Mouse (Mus musculus) lung, embryonic 14.5 days (tissue): ENCODE data around the gene Fastkd3. TPM values are rescaled to one million over a fixed set of nuclear protein-coding genes. Genes with fewer than 3 reads are reported as not detected.
A peak's percentile ranks its signal among the peaks of the same experiment; 100 is the strongest.

Source experiments
- ATAC-seq: fragments of 200-750 bp; cut with Nextera tagmentation; 2 replicates; pipeline ENCODE4 v1.8.0; 2017; ENCODE audit warnings: mild to moderate bottlenecking, moderate TSS enrichment, moderate library complexity; ENCODE audit not compliant: insufficient read depth
- DNase-seq: peaks from one replicate; pipeline ENCODE4 v3.0.0-alpha.2; 2015
- H3K27ac ChIP-seq: fragments of 300-500 bp; sonication (generic); 2 replicates; pipeline ENCODE4 v1.5.1; 2014; ENCODE audit warnings: low read depth, mild to moderate bottlenecking, moderate library complexity
- H3K27me3 ChIP-seq: fragments of 300-500 bp; sonication (generic); 2 replicates; pipeline ENCODE4 v1.6.1; 2014; ENCODE audit warnings: low read length, control low read depth; ENCODE audit not compliant: insufficient read depth
- H3K36me3 ChIP-seq: fragments of 300-500 bp; sonication (generic); 2 replicates; pipeline ENCODE4 v1.6.1; 2014; ENCODE audit warnings: control low read depth; ENCODE audit not compliant: insufficient read depth
- H3K4me1 ChIP-seq: fragments of 300-500 bp; sonication (generic); 2 replicates; pipeline ENCODE4 v1.6.1; 2014; ENCODE audit warnings: antibody characterized with exemption, control low read depth; ENCODE audit not compliant: insufficient read depth
- H3K4me2 ChIP-seq: fragments of 300-500 bp; sonication (generic); 2 replicates; pipeline ENCODE4 v1.6.1; 2014; ENCODE audit warnings: mild to moderate bottlenecking
- H3K4me3 ChIP-seq: fragments of 300-500 bp; sonication (generic); 2 replicates; pipeline ENCODE4 v1.5.1; 2014; ENCODE audit warnings: low read depth, low read length
- H3K9ac ChIP-seq: fragments of 300-500 bp; sonication (generic); 2 replicates; pipeline ENCODE4 v1.6.1; 2014
- H3K9me3 ChIP-seq: fragments of 300-500 bp; sonication (generic); 2 replicates; pipeline ENCODE4 v1.6.1; 2016; ENCODE audit warnings: low read depth, low read length, control low read depth
- CTCF ChIP-seq: IDR thresholded peaks from 2 replicates; pipeline ENCODE4 v1.5.1; 2016; ENCODE audit warnings: antibody characterized with exemption, low read depth
- WGBS: fragments of 180-500 bp; shearing (Covaris S2); extraction: QIAGEN DNeasy Blood & Tissue Kit; methylation state at CpG from one replicate; pipeline ENCODE4 v1.1.7; 2014; 5-methylcytosine and 5-hydroxymethylcytosine counted together
- polyA plus RNA-seq: library from polyadenylated mRNA; unstranded; fragments of >200 nt; fragmentation: Nextera tagmentation; extraction: Ambion mirVana; gene quantifications from 2 replicates; pipeline ENCODE4 v1.2.1, GENCODE M21; 2014

Gene Fastkd3
- polyA plus RNA-seq, 1 experiment from 2014 or later = 39.1 TPM

DNA sequence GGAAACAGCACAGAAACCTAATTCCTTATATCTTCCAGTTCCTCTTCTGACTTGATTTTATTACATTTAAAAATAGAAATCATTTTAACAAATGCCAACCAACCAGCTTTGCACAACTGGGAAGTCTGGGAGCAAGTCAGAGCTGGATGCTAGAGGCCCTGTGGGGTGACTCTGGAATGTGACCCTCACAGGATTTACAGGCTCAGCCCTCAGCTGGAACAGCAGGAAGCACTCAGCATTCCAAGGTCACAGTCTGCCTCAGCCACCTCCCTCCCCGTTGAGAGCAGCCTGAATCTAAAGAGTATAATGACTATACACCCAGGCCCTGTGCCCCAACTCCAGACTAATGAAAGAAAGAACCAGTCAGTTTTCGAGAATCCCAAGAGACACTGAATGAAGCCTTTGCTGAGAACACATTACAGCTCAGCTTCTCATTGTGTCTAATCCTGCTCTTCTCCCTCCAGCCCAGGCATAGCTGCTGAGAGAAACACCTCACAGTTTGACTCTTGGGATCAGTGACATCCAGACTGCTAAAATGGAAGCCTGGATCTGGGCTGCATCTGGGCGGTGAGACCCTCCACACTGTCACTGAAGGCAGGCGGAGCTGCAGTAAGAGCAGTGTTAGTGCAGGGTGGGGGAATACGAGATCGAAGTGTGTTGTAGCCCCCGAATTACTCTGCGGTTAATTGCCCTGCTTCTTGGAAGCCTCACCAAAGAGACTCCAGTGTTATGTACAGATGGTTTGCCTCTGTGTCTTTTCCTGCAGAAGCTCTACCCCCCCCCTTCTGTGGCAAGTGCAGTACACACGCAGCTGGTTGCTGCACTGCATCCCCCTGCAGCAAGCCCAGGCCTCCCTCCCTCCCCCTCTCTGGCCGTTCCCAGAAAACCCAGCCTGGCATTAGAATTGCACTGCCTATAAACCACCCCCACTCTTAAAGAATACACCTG lies 8.8 kb upstream of the Fastkd3 start:
- Histone ChIP-seq H3K27ac (0 out of 2 replicates have a peak overlapping the region, but pooled peaks have one; percentile 27), H3K9ac (no peak overlapping the region), H3K4me1 (no peaks in the 10 kb centered on the region), H3K36me3 (peaks cover 70% of the 10 kb centered on the region), H3K27me3 (no peaks in the 10 kb centered on the region), H3K4me2 (no peak overlapping the region), H3K9me3 (no peaks in the 10 kb centered on the region), H3K4me3 (no peak overlapping the region)
- no peak for TF ChIP-seq CTCF
- ATAC-seq (peak; percentile 82), DNase-seq (peak; percentile 66)
- 64% methylated on average over 10 of the region's 10 CpGs for WGBS

DNA sequence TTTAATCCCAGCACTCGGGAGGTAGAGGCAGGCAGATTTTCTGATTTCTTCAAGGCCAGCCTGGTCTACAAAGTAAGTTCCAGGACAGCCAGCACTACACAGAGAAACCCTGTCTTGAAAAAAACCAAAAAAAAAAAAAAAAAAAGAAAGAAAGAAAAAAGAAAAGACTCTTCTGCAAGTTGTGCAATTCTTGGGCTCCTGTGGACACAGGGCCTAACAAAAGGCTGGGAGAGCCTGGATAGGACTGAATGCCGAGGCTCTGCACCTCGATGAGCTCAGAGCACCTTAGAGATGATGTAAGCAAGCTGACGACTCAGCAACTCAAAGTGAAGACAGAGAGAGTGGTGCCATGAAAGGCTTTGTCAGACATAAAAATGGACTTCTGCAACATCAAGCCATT lies 7.6 kb upstream of the Fastkd3 start:
- WGBS = 89% methylated on average over 4 of the region's 4 CpGs
- DNase-seq (no peak), ATAC-seq (no peak)
- Histone ChIP-seq H3K27me3 (no peaks in the 10 kb centered on the region), H3K27ac (no peak overlapping the region), H3K9me3 (no peaks in the 10 kb centered on the region), H3K36me3 (peaks cover 63% of the 10 kb centered on the region), H3K9ac (no peak overlapping the region), H3K4me2 (no peak overlapping the region), H3K4me3 (no peak overlapping the region), H3K4me1 (no peaks in the 10 kb centered on the region)
- no peak for TF ChIP-seq CTCF

DNA sequence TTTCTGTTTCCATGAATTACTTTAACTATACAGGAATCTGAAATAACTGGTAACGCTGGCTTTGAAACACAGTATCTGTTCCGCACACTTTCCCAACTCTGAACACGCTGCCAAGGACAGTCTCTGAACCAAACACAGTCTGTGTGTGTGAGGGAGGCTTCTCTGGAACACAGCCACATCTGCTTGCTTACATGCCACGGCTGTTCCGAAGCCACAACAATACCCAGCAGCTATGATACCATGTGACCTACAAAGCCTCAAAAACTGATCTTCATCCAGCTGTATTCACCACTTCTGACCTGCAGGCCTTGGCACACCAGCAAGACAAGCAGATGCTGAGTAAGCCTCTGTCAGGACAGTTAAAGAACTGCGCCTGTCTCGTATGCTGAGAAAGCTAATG lies 4.1 kb upstream of the Fastkd3 start:
- Histone ChIP-seq H3K36me3 (peaks cover 41% of the 10 kb centered on the region), H3K9me3 (no peaks in the 10 kb centered on the region), H3K4me1 (no peaks in the 10 kb centered on the region), H3K4me2 (no peak overlapping the region), H3K4me3 (no peak overlapping the region), H3K27ac (no peak overlapping the region), H3K27me3 (no peaks in the 10 kb centered on the region), H3K9ac (no peak overlapping the region)
- 85% methylated on average over 7 of the region's 7 CpGs for WGBS
- DNase-seq (peak; percentile 57), ATAC-seq (no peak)
- TF ChIP-seq CTCF = no peak

DNA sequence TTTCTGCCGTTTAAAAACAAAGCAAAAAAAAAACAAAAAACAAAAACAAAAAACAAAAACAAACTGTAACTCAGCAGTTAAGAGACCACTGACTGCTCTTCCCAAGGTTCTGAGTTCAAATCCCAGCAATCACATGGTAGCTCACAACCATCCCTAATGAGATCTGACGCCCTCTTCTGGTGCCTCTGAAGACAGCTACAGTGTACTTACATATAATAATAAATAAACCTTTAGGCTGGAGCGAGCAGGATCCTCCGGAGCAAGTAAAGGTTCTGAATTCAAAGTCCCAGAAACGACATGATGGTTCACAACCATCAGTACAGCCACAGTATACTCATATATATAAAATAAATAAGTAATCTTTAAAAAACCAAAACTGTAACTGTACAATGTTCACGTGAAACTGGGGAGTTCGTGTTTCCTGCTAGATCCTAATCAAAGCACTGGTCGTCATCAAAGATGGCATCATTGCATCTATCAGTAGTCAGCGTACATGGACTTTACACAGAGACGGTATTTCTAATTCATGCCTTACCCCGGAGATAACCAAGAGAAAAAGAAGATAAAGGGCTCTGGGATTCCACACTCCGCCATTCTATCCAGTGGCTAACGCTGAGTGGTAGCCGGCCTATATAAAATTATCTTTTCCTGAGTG lies 821 bp upstream of the Fastkd3 start:
- Histone ChIP-seq H3K4me3 (peak overlapping the region; percentile 82), H3K36me3 (peaks cover 49% of the 10 kb centered on the region), H3K27ac (peak overlapping the region; percentile 82; the same call in 1 of the 2 replicates), H3K9ac (peak overlapping the region; percentile 84), H3K4me1 (no peaks in the 10 kb centered on the region; the same call in 1 of the 2 replicates), H3K27me3 (no peaks in the 10 kb centered on the region), H3K4me2 (peak overlapping the region; percentile 84), H3K9me3 (no peaks in the 10 kb centered on the region)
- 23% methylated on average over 14 of the region's 14 CpGs for WGBS
- TF ChIP-seq CTCF = peak; percentile 39; the same call in 1 of the 2 replicates
- ATAC-seq (peak; percentile 6; the same call in 1 of the 2 replicates), DNase-seq (peak; percentile 22)

DNA sequence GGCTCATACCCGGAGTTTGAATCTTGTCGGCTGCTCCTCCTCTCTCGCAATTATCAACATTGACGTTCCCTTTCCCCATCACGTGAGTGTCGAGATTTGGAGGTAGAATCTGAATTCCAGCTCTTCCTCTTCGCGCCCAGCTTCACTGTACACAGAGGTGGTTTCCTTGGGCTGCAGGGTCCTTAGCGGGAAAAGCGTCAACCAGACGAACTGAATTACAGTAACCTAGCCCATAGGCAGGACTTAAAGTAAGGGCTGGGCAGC lies 415 bp downstream of the Fastkd3 start:
- TF ChIP-seq CTCF = no peak
- Histone ChIP-seq H3K4me1 (no peaks in the 10 kb centered on the region; the same call in 1 of the 2 replicates), H3K4me3 (peak overlapping the region; percentile 82), H3K27ac (peak overlapping the region; percentile 84), H3K4me2 (peak overlapping the region; percentile 84), H3K27me3 (no peaks in the 10 kb centered on the region), H3K9ac (peak overlapping the region; percentile 84), H3K36me3 (peaks cover 48% of the 10 kb centered on the region), H3K9me3 (no peaks in the 10 kb centered on the region)
- DNase-seq (no peak), ATAC-seq (peak; percentile 8; the same call in 1 of the 2 replicates)
- WGBS = 0% methylated on average over 11 of the region's 11 CpGs

DNA sequence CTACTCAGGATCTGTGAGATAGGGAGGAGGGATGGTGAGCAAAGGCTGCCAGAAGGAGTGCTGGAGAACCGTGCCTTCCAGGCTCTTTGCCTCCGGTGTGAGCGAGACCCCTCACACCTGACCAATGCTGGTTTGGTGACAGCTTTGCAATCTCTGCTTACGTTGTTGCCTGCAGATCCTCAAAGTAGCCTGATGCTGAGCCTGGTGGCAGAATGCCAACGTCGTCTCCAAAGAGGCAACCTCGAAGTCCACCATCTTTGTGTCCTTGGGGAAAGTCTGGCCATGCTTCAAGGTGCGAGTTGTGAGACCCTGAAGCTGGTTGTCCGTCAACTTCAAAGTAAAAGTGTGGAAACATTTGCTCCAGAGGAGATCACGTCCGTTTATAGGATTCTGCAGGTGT lies 1.9 kb downstream of the Fastkd3 start:
- DNase-seq (no peak), ATAC-seq (no peak)
- WGBS = 86% methylated on average over 11 of the region's 11 CpGs
- no peak for TF ChIP-seq CTCF
- Histone ChIP-seq H3K27ac (no peak overlapping the region), H3K9ac (no peak overlapping the region), H3K4me2 (no peak overlapping the region), H3K4me3 (no peak overlapping the region), H3K4me1 (no peaks in the 10 kb centered on the region; the same call in 1 of the 2 replicates), H3K36me3 (peaks cover 54% of the 10 kb centered on the region), H3K9me3 (no peaks in the 10 kb centered on the region), H3K27me3 (no peaks in the 10 kb centered on the region)

DNA sequence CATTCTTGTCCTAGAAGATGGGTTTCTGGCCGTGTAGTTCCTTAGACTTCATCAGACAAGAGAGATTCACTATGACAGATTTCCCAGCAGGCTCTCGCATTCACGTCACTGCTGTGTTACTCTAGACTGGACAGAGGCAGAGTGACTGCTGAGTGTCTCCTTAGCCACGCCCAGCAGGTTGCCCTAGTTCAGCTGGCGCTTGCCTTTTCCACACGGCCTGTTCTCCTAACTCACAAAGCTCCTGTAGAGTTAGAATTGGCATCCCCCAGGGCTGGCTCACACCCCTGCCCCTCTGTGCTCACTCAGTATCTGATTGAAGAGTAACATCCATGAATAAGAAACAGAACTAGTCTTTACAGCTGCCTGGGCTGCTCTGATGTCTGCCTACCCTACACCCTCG lies 3.4 kb downstream of the Fastkd3 start:
- H3K4me3 ChIP-seq = no peak overlapping the region
- no peak overlapping the region for H3K27ac ChIP-seq
- no peaks in the 10 kb centered on the region for H3K27me3 ChIP-seq
- WGBS = 84% methylated on average over 7 of the region's 7 CpGs
- peaks cover 69% of the 10 kb centered on the region for H3K36me3 ChIP-seq
- DNase-seq (no peak), ATAC-seq (no peak)
- no peaks in the 10 kb centered on the region; the same call in 1 of the 2 replicates for H3K4me1 ChIP-seq
- no peak for TF ChIP-seq CTCF
- H3K9ac ChIP-seq = no peak overlapping the region
- H3K4me2 ChIP-seq = no peak overlapping the region
- H3K9me3 ChIP-seq = no peaks in the 10 kb centered on the region
